Mouse (Mus musculus) spleen, adult 2 months (tissue): Measurements from ENCODE around the gene Gtpbp1.

ENCODE experiments used
- CTCF ChIP-seq: fragments of 200-500 bp; IDR thresholded peaks from 2 replicates; pipeline ENCODE4 v1.5.1; 2011; ENCODE audit warnings: mild to moderate bottlenecking, inconsistent platforms; ENCODE audit not compliant: insufficient read depth, insufficient read length, insufficient replicate concordance; ENCODE audit errors: extremely low read depth
- POLR2A ChIP-seq: fragments of 200-500 bp; IDR thresholded peaks from 2 replicates; pipeline ENCODE4 v1.6.1; 2011; ENCODE audit warnings: low read depth, low read length, inconsistent platforms

DNA sequence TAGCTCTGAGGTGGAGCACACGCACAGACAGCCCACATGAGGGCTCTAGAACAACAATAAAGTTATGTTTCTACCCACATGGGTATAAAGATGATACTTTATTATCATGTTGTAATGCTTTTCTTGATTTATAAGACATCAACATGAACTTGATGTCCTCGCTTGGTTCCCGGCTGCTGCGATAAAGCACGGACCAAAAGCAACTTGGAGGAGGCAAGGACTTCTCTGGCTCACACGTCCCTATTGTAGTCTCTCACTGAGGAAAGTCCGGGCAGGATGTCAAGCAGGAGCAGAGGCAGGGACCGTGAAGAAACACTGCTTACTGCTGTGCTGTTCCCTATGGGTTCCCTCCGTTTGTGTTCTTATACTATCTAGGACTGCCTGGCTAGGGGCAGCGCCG is 53.4 kb downstream of the Gtpbp1 start:
- TF ChIP-seq CTCF (no peak), POLR2A (no peak)
